Mouse (Mus musculus): ENCODE measurements around the gene Arf6. TPM values are rescaled to one million over a fixed set of nuclear protein-coding genes. Genes with fewer than 3 reads are reported as not detected.
A peak's percentile ranks its signal among the peaks of the same experiment; 100 is the strongest.
"Not testable (repeated sequence)": the region's sequence is repeated elsewhere in the genome, so short reads cannot be mapped to it uniquely, and the experiment has no call there.

The Arf6 gene
- polyA plus RNA-seq, 1 experiment from 2014 or later: 86.3 TPM

DNA sequence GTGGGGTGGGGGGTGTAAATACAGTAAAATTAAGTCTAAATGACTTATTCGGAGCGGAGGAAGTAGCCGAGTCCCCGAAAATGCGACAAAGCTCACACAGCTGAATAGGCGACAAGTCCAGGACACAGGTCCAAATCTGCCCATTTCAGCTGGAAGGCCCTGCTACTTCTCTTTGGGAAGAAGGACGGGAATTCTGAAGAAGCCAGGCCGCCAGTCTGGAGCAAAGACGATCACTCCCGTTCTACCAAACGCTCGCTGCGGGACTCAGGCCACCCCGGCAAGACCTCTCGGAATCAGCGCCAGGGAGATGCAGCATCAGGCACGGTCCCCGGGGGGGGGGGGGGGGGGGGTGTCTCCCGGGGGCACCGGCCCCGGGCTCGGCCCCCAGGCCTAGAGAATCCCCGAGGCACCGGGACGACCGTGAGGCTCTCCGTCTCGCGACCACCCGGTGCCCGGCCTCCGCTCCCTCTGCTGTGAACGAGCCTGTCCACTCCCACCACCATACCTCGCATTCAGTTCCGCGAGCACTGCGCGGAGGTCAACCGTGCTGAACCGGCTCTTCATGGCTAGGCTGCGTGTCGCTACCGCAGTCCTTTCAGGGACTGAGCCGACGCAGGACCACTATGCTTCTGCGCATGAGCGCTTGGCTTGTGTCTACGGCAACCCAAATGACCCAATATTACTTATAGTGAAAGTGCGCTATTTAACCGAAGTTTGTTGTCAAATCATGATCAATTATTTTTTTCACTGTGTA is 15.2 kb upstream of the Arf6 start, which contains the start of gene Nemf:
Gene Nemf, minus strand, starts transcription at position 620 of the 754 bp plus-strand sequence.
- Histone ChIP-seq H3K27me3 (replicated peaks; ENCODE audit: insufficient read depth, low read length) (no peaks in the 10 kb centered on the region), H3K9me3 (ENCODE audit: low read length) (no peaks in the 10 kb centered on the region), H3K4me2 (replicated peaks; ENCODE audit: low read depth, low read length) (peak within 1 kb of the TSS; percentile 62), H3K9ac (replicated peaks; ENCODE audit: low read depth) (peak within 1 kb of the TSS; percentile 85), H3K4me1 (ENCODE audit: insufficient read depth, low read depth, low read length) (0 out of 2 replicates have a peak, but pooled peaks cover 1% of the 10 kb centered on the region), H3K4me3 (ENCODE audit: low read depth, low read length) (peak within 1 kb of the TSS; percentile 75), H3K27ac (ENCODE audit: low read length) (peak within 1 kb of the TSS; percentile 77), H3K36me3 (ENCODE audit: insufficient read depth, low read length) (no peaks in the 10 kb centered on the region)
- under 1% methylated on average over 42 of the region's 50 CpGs for WGBS
- peak; percentile 55 for ATAC-seq
- TF ChIP-seq EP300 (IDR thresholded peaks at IDR 0.05): no peak
- no peak for TF ChIP-seq CTCF (IDR thresholded peaks at IDR 0.05)
- DNase-seq (ENCODE audit: low spot score): peak; percentile 93

DNA sequence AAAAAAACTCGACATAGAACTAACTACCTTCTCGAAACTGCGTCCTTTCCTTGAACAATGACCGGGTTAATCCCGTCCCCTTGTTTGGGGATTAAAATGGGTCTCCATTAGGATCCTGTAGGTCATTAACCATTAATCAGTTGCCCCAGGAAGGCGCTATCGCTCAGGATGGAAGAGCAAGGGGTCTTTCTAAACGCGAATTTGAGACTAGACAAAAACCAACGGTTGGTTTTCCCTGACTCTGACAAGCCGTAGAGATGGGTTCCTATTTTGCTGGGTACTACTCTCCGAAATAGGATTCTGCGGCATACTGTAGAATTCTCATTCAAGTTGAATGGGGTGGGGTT is 14.7 kb upstream of the Arf6 start:
- H3K4me2 ChIP-seq (replicated peaks; ENCODE audit: low read depth, low read length): peak overlapping the region; percentile 62
- peak overlapping the region; percentile 75 for H3K4me3 ChIP-seq (ENCODE audit: low read depth, low read length)
- peak overlapping the region; percentile 85 for H3K9ac ChIP-seq (replicated peaks; ENCODE audit: low read depth)
- ATAC-seq: no peak
- no peaks in the 10 kb centered on the region for H3K9me3 ChIP-seq (ENCODE audit: low read length)
- 0 out of 2 replicates have a peak, but pooled peaks cover 5% of the 10 kb centered on the region for H3K4me1 ChIP-seq (ENCODE audit: insufficient read depth, low read depth, low read length)
- WGBS: 7% methylated on average over 13 of the region's 13 CpGs
- no peaks in the 10 kb centered on the region for H3K36me3 ChIP-seq (ENCODE audit: insufficient read depth, low read length)
- peak overlapping the region; percentile 77 for H3K27ac ChIP-seq (ENCODE audit: low read length)
- TF ChIP-seq CTCF (IDR thresholded peaks at IDR 0.05) (no peak), EP300 (IDR thresholded peaks at IDR 0.05) (no peak)
- no peak for DNase-seq (ENCODE audit: low spot score)
- H3K27me3 ChIP-seq (replicated peaks; ENCODE audit: insufficient read depth, low read length): no peaks in the 10 kb centered on the region

DNA sequence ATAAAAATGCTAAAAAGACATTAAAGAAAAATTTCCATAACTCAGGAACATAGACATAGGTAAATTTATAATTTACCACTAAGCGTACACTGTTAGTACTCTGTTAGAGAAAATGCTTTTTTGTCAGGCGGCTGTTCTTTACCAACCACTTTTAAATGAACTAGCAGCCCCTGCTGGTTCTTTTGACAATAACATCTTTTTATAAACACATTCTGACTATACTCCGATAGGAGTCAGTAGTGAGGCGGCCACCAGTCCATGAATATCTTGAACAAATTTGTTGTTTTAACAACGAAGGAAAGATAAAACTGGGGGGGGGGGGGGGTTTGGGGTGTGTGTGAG is 11.3 kb upstream of the Arf6 start:
- no peak overlapping the region for H3K4me2 ChIP-seq (replicated peaks; ENCODE audit: low read depth, low read length)
- no peak overlapping the region for H3K9ac ChIP-seq (replicated peaks; ENCODE audit: low read depth)
- TF ChIP-seq CTCF (IDR thresholded peaks at IDR 0.05) (peak; percentile 94), EP300 (IDR thresholded peaks at IDR 0.05) (peak; percentile 45; the same call in 1 of the 2 replicates)
- H3K9me3 ChIP-seq (ENCODE audit: low read length): no peaks in the 10 kb centered on the region
- H3K4me3 ChIP-seq (ENCODE audit: low read depth, low read length): no peak overlapping the region
- DNase-seq (ENCODE audit: low spot score) (peak; percentile 91), ATAC-seq (peak; percentile 23)
- H3K27ac ChIP-seq (ENCODE audit: low read length): no peak overlapping the region
- H3K27me3 ChIP-seq (replicated peaks; ENCODE audit: insufficient read depth, low read length): no peaks in the 10 kb centered on the region
- 0 out of 2 replicates have a peak, but pooled peaks cover 5% of the 10 kb centered on the region for H3K4me1 ChIP-seq (ENCODE audit: insufficient read depth, low read depth, low read length)
- H3K36me3 ChIP-seq (ENCODE audit: insufficient read depth, low read length): no peaks in the 10 kb centered on the region
- WGBS: 15% methylated on average over 5 of the region's 5 CpGs

DNA sequence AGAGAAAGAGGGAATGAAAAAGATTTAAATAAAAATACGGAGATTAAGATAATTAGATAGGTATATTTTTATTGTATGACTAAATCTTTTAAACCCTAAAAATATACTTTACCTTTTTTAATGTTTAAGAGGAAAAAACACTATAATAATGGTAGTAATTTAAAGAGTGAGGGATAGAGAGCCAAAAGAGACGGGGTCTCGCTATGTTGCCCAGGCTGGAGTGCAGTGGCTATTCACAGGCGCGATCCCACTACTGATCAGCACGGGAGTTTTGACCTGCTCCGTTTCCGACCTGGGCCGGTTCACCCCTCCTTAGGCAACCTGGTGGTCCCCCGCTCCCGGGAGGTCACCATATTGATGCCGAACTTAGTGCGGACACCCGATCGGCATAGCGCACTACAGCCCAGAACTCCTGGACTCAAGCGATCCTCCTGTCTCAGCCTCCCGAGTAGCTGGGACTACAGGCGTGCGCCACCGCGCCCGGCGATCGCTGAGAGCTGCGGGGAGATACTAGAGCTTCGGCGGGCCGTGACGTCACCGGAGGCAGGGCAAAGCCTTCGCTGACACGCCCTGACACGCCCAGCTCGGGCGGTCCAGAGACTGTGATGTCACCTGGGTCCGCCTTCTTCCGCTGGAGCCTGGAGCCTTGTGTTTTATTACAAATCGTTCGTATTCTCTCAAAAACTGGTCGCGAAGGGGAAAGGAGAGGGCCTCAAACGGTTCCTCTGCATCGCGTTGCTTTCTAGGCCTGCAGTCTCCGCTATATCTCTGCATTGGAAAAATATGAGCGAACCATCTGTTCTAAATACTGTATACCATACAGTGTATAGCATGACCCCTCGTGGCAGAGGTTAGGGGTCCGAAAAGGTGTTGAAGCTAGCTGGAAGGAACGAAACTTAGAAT is 10.7 kb upstream of the Arf6 start:
- H3K36me3 ChIP-seq (ENCODE audit: insufficient read depth, low read length): not testable (repeated sequence)
- 2% methylated on average over 39 of the region's 50 CpGs for WGBS

DNA sequence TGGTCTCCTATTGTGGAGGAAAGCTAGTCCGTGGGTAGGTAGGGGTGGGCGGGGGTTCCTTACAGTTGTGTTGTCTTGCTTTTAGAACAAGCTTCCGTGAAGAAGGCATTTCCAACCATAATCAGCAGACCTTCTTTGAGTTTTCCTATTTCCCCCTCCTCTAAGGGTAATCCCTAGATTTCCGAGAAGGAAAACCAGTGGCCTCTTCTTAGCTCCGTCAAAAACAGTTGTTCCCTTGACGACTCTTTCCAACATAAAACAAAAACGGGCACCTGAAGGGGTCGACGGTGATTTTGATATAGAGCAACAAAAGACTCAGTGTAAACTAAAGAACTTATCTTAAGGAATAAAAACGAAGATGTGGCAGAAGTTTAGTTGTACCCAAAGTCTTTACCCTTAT is 10.0 kb upstream of the Arf6 start:
- Histone ChIP-seq H3K4me2 (replicated peaks; ENCODE audit: low read depth, low read length) (peak overlapping the region; percentile 70), H3K9ac (replicated peaks; ENCODE audit: low read depth) (peak overlapping the region; percentile 54), H3K4me3 (ENCODE audit: low read depth, low read length) (peak overlapping the region; percentile 42), H3K27me3 (replicated peaks; ENCODE audit: insufficient read depth, low read length) (no peaks in the 10 kb centered on the region), H3K36me3 (ENCODE audit: insufficient read depth, low read length) (no peaks in the 10 kb centered on the region), H3K27ac (ENCODE audit: low read length) (peak overlapping the region; percentile 95), H3K4me1 (ENCODE audit: insufficient read depth, low read depth, low read length) (0 out of 2 replicates have a peak, but pooled peaks cover 5% of the 10 kb centered on the region), H3K9me3 (ENCODE audit: low read length) (no peaks in the 10 kb centered on the region)
- TF ChIP-seq EP300 (IDR thresholded peaks at IDR 0.05): no peak
- no peak for TF ChIP-seq CTCF (IDR thresholded peaks at IDR 0.05)
- ATAC-seq: no peak
- 4% methylated on average over 10 of the region's 10 CpGs for WGBS
- no peak for DNase-seq (ENCODE audit: low spot score)

More for the DNA sequence above, 10.7 kb upstream of the Arf6 start:
- H3K9ac ChIP-seq (replicated peaks; ENCODE audit: low read depth): peak overlapping the region; percentile 54
- peak; percentile 99 for DNase-seq (ENCODE audit: low spot score)
- TF ChIP-seq EP300 (IDR thresholded peaks at IDR 0.05) (peak; percentile 4; the same call in 1 of the 2 replicates), CTCF (IDR thresholded peaks at IDR 0.05) (peak; percentile 20; the same call in 1 of the 2 replicates)
- peak overlapping the region; percentile 95 for H3K27ac ChIP-seq (ENCODE audit: low read length)
- H3K4me2 ChIP-seq (replicated peaks; ENCODE audit: low read depth, low read length): peak overlapping the region; percentile 70
- not testable (repeated sequence) for H3K9me3 ChIP-seq (ENCODE audit: low read length); H3K4me1 ChIP-seq (ENCODE audit: insufficient read depth, low read depth, low read length); H3K27me3 ChIP-seq (replicated peaks; ENCODE audit: insufficient read depth, low read length)
- H3K4me3 ChIP-seq (ENCODE audit: low read depth, low read length): peak overlapping the region; percentile 42
- peak; percentile 94 for ATAC-seq

DNA sequence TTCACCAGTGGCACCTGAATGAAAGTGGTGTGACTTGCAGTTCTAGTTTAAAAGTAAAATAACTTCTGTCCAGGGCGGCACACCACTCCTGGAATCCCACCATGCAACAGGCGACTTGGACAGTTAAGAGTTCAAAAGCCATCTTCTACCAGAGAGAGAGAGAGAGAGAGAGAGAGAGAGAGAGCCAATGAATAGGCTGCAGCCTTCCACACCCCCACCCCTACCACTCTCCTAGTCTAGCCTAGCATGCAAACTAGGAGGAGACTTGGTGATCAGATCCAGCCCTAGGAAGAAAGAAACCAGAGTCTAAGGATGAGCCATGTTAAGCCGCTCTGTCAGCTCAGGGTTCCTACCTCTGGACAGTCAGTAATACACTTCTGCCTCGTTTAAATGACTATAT is 9.6 kb upstream of the Arf6 start:
- H3K9ac ChIP-seq (replicated peaks; ENCODE audit: low read depth): no peak overlapping the region

DNA sequence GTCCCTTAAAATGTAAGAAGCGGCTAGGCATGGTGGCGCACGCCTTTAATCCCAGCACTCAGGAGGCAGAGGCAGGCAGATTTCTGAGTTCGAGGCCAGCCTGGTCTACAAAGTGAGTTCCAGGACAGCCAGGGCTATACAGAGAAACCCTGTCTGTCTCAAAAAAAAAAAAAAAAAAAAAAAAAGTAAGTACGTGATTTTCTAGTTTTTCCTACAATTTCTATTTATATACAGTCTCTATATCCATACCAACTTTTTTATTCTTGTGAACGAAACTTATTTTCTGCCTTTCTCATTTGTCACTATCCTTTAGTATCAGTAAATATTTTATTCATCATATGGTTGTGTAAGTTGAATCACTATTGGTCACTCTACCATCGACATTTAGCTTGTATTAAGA is 8.8 kb upstream of the Arf6 start:
- H3K4me1 ChIP-seq (ENCODE audit: insufficient read depth, low read depth, low read length); H3K9ac ChIP-seq (replicated peaks; ENCODE audit: low read depth); H3K36me3 ChIP-seq (ENCODE audit: insufficient read depth, low read length); H3K4me3 ChIP-seq (ENCODE audit: low read depth, low read length); ATAC-seq; H3K9me3 ChIP-seq (ENCODE audit: low read length); H3K4me2 ChIP-seq (replicated peaks; ENCODE audit: low read depth, low read length); H3K27me3 ChIP-seq (replicated peaks; ENCODE audit: insufficient read depth, low read length); DNase-seq (ENCODE audit: low spot score); H3K27ac ChIP-seq (ENCODE audit: low read length): not testable (repeated sequence)
- WGBS: 95% methylated on average over 7 of the region's 7 CpGs

More for the DNA sequence above, 9.6 kb upstream of the Arf6 start:
- Histone ChIP-seq H3K4me3 (ENCODE audit: low read depth, low read length) (no peak overlapping the region), H3K36me3 (ENCODE audit: insufficient read depth, low read length) (no peaks in the 10 kb centered on the region), H3K4me2 (replicated peaks; ENCODE audit: low read depth, low read length) (no peak overlapping the region), H3K4me1 (ENCODE audit: insufficient read depth, low read depth, low read length) (0 out of 2 replicates have a peak, but pooled peaks cover 5% of the 10 kb centered on the region), H3K27ac (ENCODE audit: low read length) (peak overlapping the region; percentile 95), H3K27me3 (replicated peaks; ENCODE audit: insufficient read depth, low read length) (no peaks in the 10 kb centered on the region), H3K9me3 (ENCODE audit: low read length) (no peaks in the 10 kb centered on the region)
- WGBS: 55% methylated on average over 4 of the region's 4 CpGs
- peak; percentile 15 for DNase-seq (ENCODE audit: low spot score)
- no peak for ATAC-seq
- TF ChIP-seq CTCF (IDR thresholded peaks at IDR 0.05): no peak
- TF ChIP-seq EP300 (IDR thresholded peaks at IDR 0.05): no peak
